Mouse (Mus musculus): ENCODE measurements around the gene 4932438A13Rik. TPM values are rescaled to one million over a fixed set of nuclear protein-coding genes. Genes with fewer than 3 reads are reported as not detected.
A peak's percentile ranks its signal among the peaks of the same experiment; 100 is the strongest.

4932438A13Rik gene
- polyA plus RNA-seq, 1 experiment from 2014 or later: 34.3 TPM

DNA sequence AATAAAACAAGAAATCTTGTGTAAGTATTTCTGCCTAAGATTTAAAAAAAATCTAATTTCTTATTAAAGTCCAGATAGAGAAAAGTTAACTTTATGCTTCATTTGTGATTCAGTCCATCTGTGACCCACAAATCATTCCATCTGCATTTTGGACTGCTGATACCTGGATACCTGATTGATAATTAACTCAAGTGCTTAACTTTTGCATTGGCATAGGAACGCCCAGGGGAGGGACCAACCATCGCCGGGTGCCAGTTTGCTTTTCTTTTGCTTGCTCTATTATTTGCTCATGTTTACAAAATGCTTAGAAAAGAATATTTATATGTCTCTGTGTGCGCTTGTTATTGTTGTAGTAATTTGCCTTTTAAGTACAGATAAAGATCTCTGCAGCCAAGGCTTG is 1.6 kb downstream of the 4932438A13Rik start:
- WGBS: 90% methylated on average over 4 of the region's 4 CpGs
- Histone ChIP-seq H3K4me2 (ENCODE audit: low read depth, low read length) (no peak overlapping the region), H3K27me3 (replicated peaks; ENCODE audit: control insufficient read depth, insufficient read depth, low read length) (no peaks in the 10 kb centered on the region), H3K36me3 (ENCODE audit: control insufficient read depth, insufficient read depth, low read length) (peaks cover 9% of the 10 kb centered on the region), H3K27ac (ENCODE audit: low read length) (no peak overlapping the region), H3K9me3 (ENCODE audit: control insufficient read depth, low read length) (no peaks in the 10 kb centered on the region), H3K9ac (ENCODE audit: low read depth, low read length) (no peak overlapping the region), H3K4me1 (ENCODE audit: control insufficient read depth, insufficient read depth, low read length) (peaks cover 3% of the 10 kb centered on the region), H3K4me3 (ENCODE audit: low read length) (no peak overlapping the region)
- no peak for ATAC-seq

DNA sequence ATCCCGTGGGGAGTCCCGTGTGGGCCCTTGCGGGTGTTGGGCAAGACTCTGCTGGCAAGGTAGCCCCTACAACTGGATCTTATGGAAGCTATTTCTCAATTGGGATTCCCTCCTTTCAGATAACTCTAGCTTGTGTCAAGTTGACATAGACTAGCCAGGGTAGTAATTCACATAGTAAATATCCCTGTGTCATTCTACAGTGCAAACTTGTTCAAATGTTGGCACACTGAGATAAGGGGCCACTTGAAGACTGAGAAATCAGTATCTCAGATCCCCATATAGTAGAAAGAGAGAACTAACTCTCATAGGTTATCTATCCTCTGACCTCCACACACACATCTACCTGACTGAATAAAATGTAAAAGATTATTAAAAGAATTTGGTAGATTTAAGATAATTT is 42.5 kb downstream of the 4932438A13Rik start:
- Histone ChIP-seq H3K27ac (ENCODE audit: low read length) (no peak overlapping the region), H3K9ac (ENCODE audit: low read depth, low read length) (no peak overlapping the region), H3K36me3 (ENCODE audit: control insufficient read depth, insufficient read depth, low read length) (peaks cover 2% of the 10 kb centered on the region; the same call in 1 of the 2 replicates), H3K9me3 (ENCODE audit: control insufficient read depth, low read length) (no peaks in the 10 kb centered on the region), H3K4me2 (ENCODE audit: low read depth, low read length) (no peak overlapping the region), H3K4me1 (ENCODE audit: control insufficient read depth, insufficient read depth, low read length) (no peaks in the 10 kb centered on the region), H3K4me3 (ENCODE audit: low read length) (no peak overlapping the region), H3K27me3 (replicated peaks; ENCODE audit: control insufficient read depth, insufficient read depth, low read length) (no peaks in the 10 kb centered on the region)
- 94% methylated on average over 2 of the region's 3 CpGs for WGBS
- ATAC-seq: no peak

- Histone ChIP-seq H3K36me3 (ENCODE audit: control insufficient read depth, insufficient read depth, low read length) (no peaks in the 10 kb centered on the region), H3K9ac (ENCODE audit: low read depth, low read length) (no peak overlapping the region), H3K4me3 (ENCODE audit: low read length) (no peak overlapping the region), H3K27ac (ENCODE audit: low read length) (no peak overlapping the region), H3K9me3 (ENCODE audit: control insufficient read depth, low read length) (no peaks in the 10 kb centered on the region), H3K27me3 (replicated peaks; ENCODE audit: control insufficient read depth, insufficient read depth, low read length) (no peaks in the 10 kb centered on the region), H3K4me1 (ENCODE audit: control insufficient read depth, insufficient read depth, low read length) (no peaks in the 10 kb centered on the region), H3K4me2 (ENCODE audit: low read depth, low read length) (no peak overlapping the region)
- WGBS: 90% methylated on average over 2 of the region's 2 CpGs
- no peak for ATAC-seq
These were observed 54.9 kb downstream of the 4932438A13Rik start for GRCm38 (mm10) chr3:36917832-36918231.

DNA sequence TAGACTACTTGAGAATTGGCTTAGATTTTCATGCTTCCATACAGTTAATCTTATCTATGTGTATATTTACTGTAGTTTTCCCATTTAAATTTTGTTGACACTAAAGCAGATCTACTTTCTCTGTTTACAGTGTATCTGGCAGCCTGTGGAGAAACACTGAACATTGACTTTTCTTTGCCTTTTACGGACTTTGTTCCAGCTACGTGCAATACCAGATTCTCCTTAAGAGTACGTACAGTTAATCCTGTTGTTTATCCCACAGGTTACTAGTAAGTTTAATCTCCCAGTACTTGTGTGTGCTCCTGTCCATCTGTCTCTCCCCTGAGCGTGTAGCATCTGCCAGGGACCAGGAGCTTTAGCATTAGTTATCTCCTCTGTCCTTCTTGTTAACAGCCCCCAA is 55.4 kb downstream of the 4932438A13Rik start:
- H3K4me1 ChIP-seq (ENCODE audit: control insufficient read depth, insufficient read depth, low read length): no peaks in the 10 kb centered on the region
- H3K9me3 ChIP-seq (ENCODE audit: control insufficient read depth, low read length): no peaks in the 10 kb centered on the region
- H3K27ac ChIP-seq (ENCODE audit: low read length): no peak overlapping the region
- H3K27me3 ChIP-seq (replicated peaks; ENCODE audit: control insufficient read depth, insufficient read depth, low read length): no peaks in the 10 kb centered on the region
- no peak overlapping the region for H3K4me3 ChIP-seq (ENCODE audit: low read length)
- no peak for ATAC-seq
- H3K9ac ChIP-seq (ENCODE audit: low read depth, low read length): no peak overlapping the region
- H3K36me3 ChIP-seq (ENCODE audit: control insufficient read depth, insufficient read depth, low read length): no peaks in the 10 kb centered on the region
- no peak overlapping the region for H3K4me2 ChIP-seq (ENCODE audit: low read depth, low read length)
- WGBS: 79% methylated on average over 4 of the region's 4 CpGs

GRCm38 (mm10) chr3:36941572-36941971 is 78.7 kb downstream of the 4932438A13Rik start:
- 0 out of 2 replicates have a peak, but pooled peaks cover 4% of the 10 kb centered on the region for H3K36me3 ChIP-seq (ENCODE audit: control insufficient read depth, insufficient read depth, low read length)
- 39% methylated on average over 5 of the region's 5 CpGs for WGBS
- no peaks in the 10 kb centered on the region for H3K9me3 ChIP-seq (ENCODE audit: control insufficient read depth, low read length)
- H3K4me2 ChIP-seq (ENCODE audit: low read depth, low read length): peak overlapping the region; percentile 13; the same call in 1 of the 2 replicates
- no peak overlapping the region for H3K9ac ChIP-seq (ENCODE audit: low read depth, low read length)
- H3K4me3 ChIP-seq (ENCODE audit: low read length): no peak overlapping the region
- H3K27me3 ChIP-seq (replicated peaks; ENCODE audit: control insufficient read depth, insufficient read depth, low read length): no peaks in the 10 kb centered on the region
- peak overlapping the region; percentile 17; the same call in 1 of the 2 replicates for H3K27ac ChIP-seq (ENCODE audit: low read length)
- ATAC-seq: peak; percentile 73
- H3K4me1 ChIP-seq (ENCODE audit: control insufficient read depth, insufficient read depth, low read length): peaks cover 3% of the 10 kb centered on the region; the same call in 1 of the 2 replicates

DNA sequence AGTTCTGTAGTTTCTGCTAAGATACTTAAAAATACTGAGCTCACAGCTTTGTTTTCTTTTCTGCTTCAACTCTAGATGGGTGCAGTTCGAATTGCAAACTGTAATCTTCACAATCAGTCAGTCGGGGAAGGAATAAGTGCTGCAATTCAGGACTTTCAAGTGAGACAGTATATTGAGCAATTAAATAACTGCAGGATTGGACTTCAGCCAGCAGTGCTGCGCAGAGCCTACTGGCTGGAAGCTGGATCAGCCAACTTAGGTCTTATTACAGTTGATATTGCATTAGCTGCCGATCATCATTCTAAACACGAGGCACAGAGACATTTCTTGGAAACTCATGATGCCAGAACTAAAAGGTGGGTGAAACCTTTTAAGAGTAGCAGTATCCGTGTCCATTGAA is 79.2 kb downstream of the 4932438A13Rik start:
- H3K4me1 ChIP-seq (ENCODE audit: control insufficient read depth, insufficient read depth, low read length): peaks cover 3% of the 10 kb centered on the region; the same call in 1 of the 2 replicates
- peak; percentile 96 for ATAC-seq
- no peak overlapping the region for H3K4me3 ChIP-seq (ENCODE audit: low read length)
- no peak overlapping the region for H3K4me2 ChIP-seq (ENCODE audit: low read depth, low read length)
- WGBS: 45% methylated on average over 6 of the region's 6 CpGs
- no peak overlapping the region for H3K27ac ChIP-seq (ENCODE audit: low read length)
- H3K27me3 ChIP-seq (replicated peaks; ENCODE audit: control insufficient read depth, insufficient read depth, low read length): no peaks in the 10 kb centered on the region
- no peak overlapping the region for H3K9ac ChIP-seq (ENCODE audit: low read depth, low read length)
- H3K9me3 ChIP-seq (ENCODE audit: control insufficient read depth, low read length): no peaks in the 10 kb centered on the region
- 0 out of 2 replicates have a peak, but pooled peaks cover 4% of the 10 kb centered on the region for H3K36me3 ChIP-seq (ENCODE audit: control insufficient read depth, insufficient read depth, low read length)

- H3K4me3 ChIP-seq (ENCODE audit: low read length): no peak overlapping the region
- ATAC-seq: no peak
- H3K27me3 ChIP-seq (replicated peaks; ENCODE audit: control insufficient read depth, insufficient read depth, low read length): no peaks in the 10 kb centered on the region
- H3K36me3 ChIP-seq (ENCODE audit: control insufficient read depth, insufficient read depth, low read length): peaks cover 6% of the 10 kb centered on the region; the same call in 1 of the 2 replicates
- no peak overlapping the region for H3K4me2 ChIP-seq (ENCODE audit: low read depth, low read length)
- no peaks in the 10 kb centered on the region for H3K9me3 ChIP-seq (ENCODE audit: control insufficient read depth, low read length)
- no peak overlapping the region for H3K9ac ChIP-seq (ENCODE audit: low read depth, low read length)
- H3K27ac ChIP-seq (ENCODE audit: low read length): no peak overlapping the region
- peaks cover 3% of the 10 kb centered on the region; the same call in 1 of the 2 replicates for H3K4me1 ChIP-seq (ENCODE audit: control insufficient read depth, insufficient read depth, low read length)
These were observed 80.8 kb downstream of the 4932438A13Rik start for GRCm38 (mm10) chr3:36943706-36944105.

GRCm38 (mm10) chr3:37037979-37038378 is 175.1 kb downstream of the 4932438A13Rik start:
- no peak overlapping the region for H3K4me3 ChIP-seq (ENCODE audit: low read length)
- 0 out of 2 replicates have a peak, but pooled peaks cover 4% of the 10 kb centered on the region for H3K36me3 ChIP-seq (ENCODE audit: control insufficient read depth, insufficient read depth, low read length)
- 90% methylated on average over 2 of the region's 2 CpGs for WGBS

DNA sequence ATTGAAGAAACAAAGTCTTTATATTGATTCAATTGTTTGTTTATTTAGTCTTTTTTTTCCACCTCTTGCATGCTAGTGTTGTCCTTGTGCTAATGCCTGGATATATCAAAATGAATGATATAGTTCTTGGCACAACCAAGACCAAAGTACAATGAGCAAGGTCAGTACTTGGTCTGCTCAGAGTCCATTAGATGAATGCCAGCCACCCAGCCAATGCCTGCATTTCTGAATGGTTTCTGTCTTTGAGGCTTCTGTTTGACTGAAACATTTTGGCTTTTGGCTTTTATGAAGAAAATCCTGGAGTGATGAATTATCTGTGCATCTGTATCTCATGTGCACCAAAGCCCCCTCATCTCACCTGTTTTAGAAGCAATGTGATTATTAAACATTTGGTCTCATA is 176.9 kb downstream of the 4932438A13Rik start:
- H3K27me3 ChIP-seq (replicated peaks; ENCODE audit: control insufficient read depth, insufficient read depth, low read length): no peaks in the 10 kb centered on the region
- no peaks in the 10 kb centered on the region for H3K4me1 ChIP-seq (ENCODE audit: control insufficient read depth, insufficient read depth, low read length)
- H3K36me3 ChIP-seq (ENCODE audit: control insufficient read depth, insufficient read depth, low read length): 0 out of 2 replicates have a peak, but pooled peaks cover 4% of the 10 kb centered on the region
- H3K27ac ChIP-seq (ENCODE audit: low read length): no peak overlapping the region
- no peaks in the 10 kb centered on the region for H3K9me3 ChIP-seq (ENCODE audit: control insufficient read depth, low read length)
- H3K9ac ChIP-seq (ENCODE audit: low read depth, low read length): no peak overlapping the region
- no peak for ATAC-seq
- H3K4me3 ChIP-seq (ENCODE audit: low read length): no peak overlapping the region
- no peak overlapping the region for H3K4me2 ChIP-seq (ENCODE audit: low read depth, low read length)

More at GRCm38 (mm10) chr3:37037979-37038378, 175.1 kb downstream of the 4932438A13Rik start:
- no peaks in the 10 kb centered on the region for H3K9me3 ChIP-seq (ENCODE audit: control insufficient read depth, low read length)
- no peak overlapping the region for H3K4me2 ChIP-seq (ENCODE audit: low read depth, low read length)
- no peaks in the 10 kb centered on the region for H3K4me1 ChIP-seq (ENCODE audit: control insufficient read depth, insufficient read depth, low read length)
- no peak overlapping the region for H3K9ac ChIP-seq (ENCODE audit: low read depth, low read length)
- H3K27me3 ChIP-seq (replicated peaks; ENCODE audit: control insufficient read depth, insufficient read depth, low read length): no peaks in the 10 kb centered on the region
- H3K27ac ChIP-seq (ENCODE audit: low read length): no peak overlapping the region
- no peak for ATAC-seq

GRCm38 (mm10) chr3:37051491-37051890 is 188.6 kb downstream of the 4932438A13Rik start:
- 100% methylated on average over 1 of the region's 1 CpGs for WGBS
- Histone ChIP-seq H3K36me3 (ENCODE audit: control insufficient read depth, insufficient read depth, low read length) (peaks cover 5% of the 10 kb centered on the region; the same call in 1 of the 2 replicates), H3K4me1 (ENCODE audit: control insufficient read depth, insufficient read depth, low read length) (no peaks in the 10 kb centered on the region), H3K4me3 (ENCODE audit: low read length) (no peak overlapping the region), H3K27me3 (replicated peaks; ENCODE audit: control insufficient read depth, insufficient read depth, low read length) (no peaks in the 10 kb centered on the region), H3K4me2 (ENCODE audit: low read depth, low read length) (no peak overlapping the region), H3K27ac (ENCODE audit: low read length) (no peak overlapping the region), H3K9ac (ENCODE audit: low read depth, low read length) (no peak overlapping the region), H3K9me3 (ENCODE audit: control insufficient read depth, low read length) (no peaks in the 10 kb centered on the region)
- no peak for ATAC-seq
